Mouse (Mus musculus): Measurements from ENCODE around the gene Myh6.

DNA sequence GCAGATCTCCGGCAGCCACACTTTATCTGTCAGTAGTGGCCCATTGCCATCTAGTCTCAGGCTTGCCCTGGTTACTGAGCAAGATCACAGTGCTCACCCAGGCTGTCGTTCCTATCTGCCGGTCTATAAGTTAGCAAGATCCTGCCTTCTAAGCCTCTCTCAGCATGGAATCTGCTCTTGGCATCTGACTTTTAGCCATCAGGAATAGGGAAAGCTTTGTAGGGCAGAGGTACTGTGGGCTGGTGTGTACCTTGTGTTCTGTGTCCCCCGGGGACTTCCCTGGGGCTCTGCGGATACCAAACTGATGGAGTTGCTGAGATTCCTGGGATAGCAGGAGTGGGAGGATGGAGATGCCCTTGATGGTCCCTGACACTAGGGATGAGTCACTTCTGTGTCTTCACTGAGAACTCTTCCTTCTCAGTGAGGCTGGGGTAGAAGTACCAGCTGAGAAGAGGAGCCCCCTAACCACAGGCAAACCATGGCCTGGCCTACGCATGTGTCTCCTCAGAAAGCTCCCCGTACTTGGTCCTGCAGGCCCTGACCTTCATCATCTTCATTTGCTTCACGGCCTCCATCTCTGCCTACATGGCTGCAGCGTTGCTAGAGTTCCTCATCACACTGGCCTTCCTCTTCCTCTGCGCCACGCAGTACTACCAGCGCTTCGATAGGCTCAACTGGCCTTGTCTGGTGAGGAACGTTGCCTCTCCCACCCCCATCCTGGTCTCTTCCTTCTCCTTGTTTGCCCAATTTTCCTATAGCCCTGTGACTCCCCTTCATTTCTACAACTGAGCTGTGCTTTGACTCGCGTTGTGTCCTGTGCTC is 29.2 kb downstream of the Myh6 start:
- TF ChIP-seq POLR2A (IDR thresholded peaks at IDR 0.05; ENCODE audit: control insufficient read depth, low read depth, low read length) (no peak), CTCF (IDR thresholded peaks at IDR 0.05; ENCODE audit: control insufficient read depth, insufficient read depth, insufficient replicate concordance, low read depth, low read length) (no peak)
